Mouse (Mus musculus): ENCODE measurements around the gene Gstt3. TPM values are rescaled to one million over a fixed set of nuclear protein-coding genes. Genes with fewer than 3 reads are reported as not detected.
A peak's percentile ranks its signal among the peaks of the same experiment; 100 is the strongest.
"Not testable (repeated sequence)": the region's sequence is repeated elsewhere in the genome, so short reads cannot be mapped to it uniquely, and the experiment has no call there.

The Gstt3 gene
- polyA plus RNA-seq, 1 experiment from 2014 or later: 11.8 TPM

DNA sequence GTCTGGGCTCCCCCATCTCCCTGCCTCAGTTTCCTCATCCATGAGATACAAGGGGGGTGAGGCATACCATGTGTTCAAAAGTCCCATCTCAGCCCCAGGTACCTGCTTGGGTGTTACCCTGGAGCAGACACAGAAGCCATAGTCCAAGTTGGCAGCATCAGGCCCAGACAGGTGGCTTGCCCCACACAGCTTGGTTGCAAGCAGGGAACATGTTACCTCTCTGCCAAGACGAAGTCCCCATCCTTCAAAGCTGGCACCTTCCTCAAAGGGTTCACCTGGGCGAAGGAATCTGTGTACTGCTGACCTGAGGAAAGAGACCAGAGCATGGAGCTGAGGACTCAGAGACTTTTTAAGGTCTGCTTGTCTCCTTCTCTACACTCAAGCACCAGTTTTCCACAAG is 3.3 kb downstream of the Gstt3 start:
- Histone ChIP-seq H3K9me3 (no peaks in the 10 kb centered on the region; the same call in 1 of the 2 replicates), H3K4me2 (no peak overlapping the region), H3K9ac (no peak overlapping the region), H3K4me1 (peaks cover 22% of the 10 kb centered on the region), H3K4me3 (no peak overlapping the region), H3K27ac (no peak overlapping the region), H3K36me3 (no peaks in the 10 kb centered on the region), H3K27me3 (peaks cover 15% of the 10 kb centered on the region)
- 78% methylated on average over 2 of the region's 2 CpGs for WGBS
- no peak for ATAC-seq (ENCODE audit: insufficient number of reproducible peaks, insufficient read depth, low FRiP score, low TSS enrichment, low read depth)

GRCm38 (mm10) chr10:75776562-75776961 is 4.7 kb downstream of the Gstt3 start:
- peaks cover 15% of the 10 kb centered on the region for H3K27me3 ChIP-seq
- peaks cover 33% of the 10 kb centered on the region for H3K4me1 ChIP-seq
- 84% methylated on average over 6 of the region's 6 CpGs for WGBS
- no peak overlapping the region for H3K4me2 ChIP-seq
- no peak for ATAC-seq (ENCODE audit: insufficient number of reproducible peaks, insufficient read depth, low FRiP score, low TSS enrichment, low read depth)
- no peaks in the 10 kb centered on the region for H3K36me3 ChIP-seq
- no peak overlapping the region for H3K4me3 ChIP-seq
- no peak overlapping the region for H3K9ac ChIP-seq
- no peak overlapping the region for H3K27ac ChIP-seq
- no peaks in the 10 kb centered on the region; the same call in 1 of the 2 replicates for H3K9me3 ChIP-seq

DNA sequence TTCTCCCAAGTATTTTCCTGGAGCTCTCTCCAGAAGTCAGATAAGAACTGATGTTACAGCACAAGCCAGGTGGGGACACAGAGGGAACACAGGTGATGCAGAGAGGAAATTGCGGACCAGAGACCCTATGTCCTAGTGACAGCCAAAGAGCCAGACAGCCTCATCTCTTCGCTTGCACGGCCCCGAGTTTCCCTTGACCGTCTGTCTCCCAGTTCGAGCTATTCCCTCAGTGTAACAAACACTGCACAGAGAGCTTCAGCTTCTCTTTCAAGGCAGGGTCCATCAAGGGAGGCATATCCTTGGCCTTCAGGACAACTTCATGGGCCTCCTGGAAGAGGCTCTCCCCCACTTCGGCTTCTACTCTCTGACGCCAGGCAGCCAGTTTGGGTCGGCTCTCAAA is 6.6 kb downstream of the Gstt3 start:
- 91% methylated on average over 9 of the region's 9 CpGs for WGBS
- H3K27ac ChIP-seq: no peak overlapping the region
- H3K4me3 ChIP-seq: no peak overlapping the region
- H3K4me2 ChIP-seq: no peak overlapping the region
- no peaks in the 10 kb centered on the region for H3K36me3 ChIP-seq
- H3K9me3 ChIP-seq: no peaks in the 10 kb centered on the region; the same call in 1 of the 2 replicates
- peaks cover 5% of the 10 kb centered on the region for H3K27me3 ChIP-seq
- H3K9ac ChIP-seq: no peak overlapping the region
- ATAC-seq (ENCODE audit: insufficient number of reproducible peaks, insufficient read depth, low FRiP score, low TSS enrichment, low read depth): no peak
- peaks cover 18% of the 10 kb centered on the region for H3K4me1 ChIP-seq

GRCm38 (mm10) chr10:75774102-75774501 is 7.1 kb downstream of the Gstt3 start:
- no peak overlapping the region for H3K4me2 ChIP-seq
- no peak overlapping the region for H3K9ac ChIP-seq
- peaks cover under 1% of the 10 kb centered on the region; the same call in 1 of the 2 replicates for H3K27me3 ChIP-seq
- H3K4me1 ChIP-seq: peaks cover 15% of the 10 kb centered on the region
- H3K9me3 ChIP-seq: no peaks in the 10 kb centered on the region; the same call in 1 of the 2 replicates
- 93% methylated on average over 5 of the region's 5 CpGs for WGBS
- no peak for ATAC-seq (ENCODE audit: insufficient number of reproducible peaks, insufficient read depth, low FRiP score, low TSS enrichment, low read depth)
- no peak overlapping the region for H3K4me3 ChIP-seq
- no peak overlapping the region for H3K27ac ChIP-seq
- H3K36me3 ChIP-seq: no peaks in the 10 kb centered on the region

DNA sequence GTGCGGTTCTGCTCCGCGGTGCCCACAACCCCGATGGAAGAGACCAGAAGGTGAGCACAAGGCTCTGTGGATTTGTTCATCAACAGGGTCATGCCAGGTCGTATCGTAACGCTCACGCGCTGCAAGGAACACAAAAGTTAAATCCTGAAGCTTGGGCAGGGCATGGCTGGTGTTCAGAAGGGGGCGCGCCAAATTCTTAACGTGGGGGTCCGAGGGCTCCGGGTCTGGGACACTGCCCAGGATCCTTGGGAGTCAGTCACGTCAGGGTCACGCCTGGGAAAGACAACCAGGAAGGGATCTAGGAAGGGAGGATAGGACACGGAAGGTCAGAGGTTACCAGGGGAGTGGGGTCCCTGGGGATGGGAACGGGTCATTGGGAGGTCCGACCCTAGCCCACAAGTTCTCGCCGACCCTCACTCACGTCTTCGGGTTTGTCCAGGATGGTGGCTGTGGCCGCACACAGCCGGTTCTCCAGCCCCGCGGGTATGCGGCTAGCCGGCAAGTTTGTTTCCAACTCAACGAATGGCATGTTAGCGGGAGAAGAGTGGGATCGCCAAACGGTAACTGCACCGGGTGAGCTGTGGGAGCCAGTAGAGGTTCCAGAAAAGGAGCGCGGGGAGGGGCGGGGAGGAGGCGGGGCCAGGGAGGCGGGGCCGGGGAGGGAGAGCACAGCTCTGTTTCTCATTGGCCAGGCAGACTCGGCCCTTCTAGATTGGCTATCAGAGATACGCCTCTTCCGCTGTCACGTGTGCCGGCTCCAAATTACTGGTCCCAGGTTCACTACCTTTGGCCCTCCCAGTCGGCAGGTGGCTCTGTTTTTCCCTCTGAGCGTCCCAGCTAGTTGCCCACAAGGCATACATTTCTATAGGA is 8.2 kb downstream of the Gstt3 start, which contains the start of gene Ddt:
TSS of gene Ddt (minus strand) at position 620 of the 870 bp plus-strand sequence.
- H3K27ac ChIP-seq: peak within 1 kb of the TSS; percentile 36; the same call in 1 of the 2 replicates
- ATAC-seq (ENCODE audit: insufficient number of reproducible peaks, insufficient read depth, low FRiP score, low TSS enrichment, low read depth): peak; percentile 93
- peak within 1 kb of the TSS; percentile 70 for H3K4me3 ChIP-seq
- no peaks in the 10 kb centered on the region; the same call in 1 of the 2 replicates for H3K9me3 ChIP-seq
- H3K4me1 ChIP-seq: peaks cover 15% of the 10 kb centered on the region
- WGBS: under 1% methylated on average over 46 of the region's 47 CpGs
- peak within 1 kb of the TSS; percentile 75 for H3K9ac ChIP-seq
- no peaks in the 10 kb centered on the region for H3K36me3 ChIP-seq
- H3K27me3 ChIP-seq: no peaks in the 10 kb centered on the region
- H3K4me2 ChIP-seq: peak within 1 kb of the TSS; percentile 94

GRCm38 (mm10) chr10:75767756-75768155 is 13.5 kb downstream of the Gstt3 start:
- not testable (repeated sequence) for H3K4me3 ChIP-seq; H3K27me3 ChIP-seq; ATAC-seq (ENCODE audit: insufficient number of reproducible peaks, insufficient read depth, low FRiP score, low TSS enrichment, low read depth); H3K9me3 ChIP-seq; H3K4me2 ChIP-seq; H3K9ac ChIP-seq; H3K27ac ChIP-seq; H3K36me3 ChIP-seq
- WGBS: 34% methylated on average over 5 of the region's 5 CpGs
- H3K4me1 ChIP-seq: peaks cover 22% of the 10 kb centered on the region

- ATAC-seq (ENCODE audit: insufficient number of reproducible peaks, insufficient read depth, low FRiP score, low TSS enrichment, low read depth): no peak
- Histone ChIP-seq H3K27ac (no peak overlapping the region), H3K9ac (no peak overlapping the region), H3K9me3 (no peaks in the 10 kb centered on the region), H3K4me1 (peaks cover 16% of the 10 kb centered on the region), H3K27me3 (no peaks in the 10 kb centered on the region), H3K36me3 (no peaks in the 10 kb centered on the region), H3K4me3 (no peak overlapping the region), H3K4me2 (no peak overlapping the region)
- 82% methylated on average over 6 of the region's 6 CpGs for WGBS
Measured at GRCm38 (mm10) chr10:75766856-75767255, 14.4 kb downstream of the Gstt3 start.

DNA sequence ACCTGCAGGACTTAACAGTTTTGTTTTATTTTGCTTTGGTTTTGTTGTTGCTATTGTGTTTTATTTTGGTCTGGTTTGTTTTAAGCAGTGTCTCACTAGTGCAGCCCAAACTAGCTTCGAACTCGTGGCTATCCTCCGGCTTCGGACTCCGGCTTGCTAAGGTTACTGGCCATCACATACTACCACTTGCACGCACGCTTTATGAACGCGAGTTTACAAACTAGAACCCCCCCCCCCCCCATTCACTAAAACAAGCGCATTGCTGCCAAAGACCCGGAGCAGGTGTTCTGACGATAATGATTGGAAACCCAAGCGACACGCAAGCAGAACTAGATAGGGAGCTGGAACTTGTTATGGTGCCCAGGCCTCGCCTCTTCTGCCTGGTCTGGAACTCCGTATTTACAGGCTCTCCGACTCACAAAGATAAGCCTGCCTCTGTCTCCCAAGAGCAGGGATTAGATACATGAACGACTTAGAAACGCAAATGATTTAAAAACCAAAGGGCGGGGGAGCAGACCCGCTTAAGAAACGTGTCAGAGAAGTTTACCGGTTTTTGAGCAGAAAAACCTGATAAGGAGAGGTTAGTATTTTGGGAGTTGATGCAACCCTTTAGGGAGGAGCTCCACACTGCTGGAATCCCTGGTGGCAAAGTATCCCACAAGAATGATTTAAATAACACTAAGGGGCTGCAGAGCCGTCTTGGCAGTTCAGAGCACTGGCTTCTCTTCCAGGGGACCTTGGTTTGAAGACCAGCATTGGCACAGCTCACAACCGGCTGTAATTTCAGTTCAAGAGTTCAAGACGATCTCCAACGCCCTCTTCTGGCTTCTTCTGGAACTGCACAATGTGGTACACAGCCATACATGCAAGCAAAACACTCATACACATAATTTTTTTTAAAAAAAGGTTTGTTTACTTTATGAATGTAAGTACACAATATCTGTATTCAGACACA is 16.4 kb downstream of the Gstt3 start:
- Histone ChIP-seq H3K27me3 (no peaks in the 10 kb centered on the region), H3K4me1 (peaks cover 15% of the 10 kb centered on the region), H3K4me2 (peak overlapping the region; percentile 82), H3K9ac (peak overlapping the region; percentile 87), H3K4me3 (peak overlapping the region; percentile 90), H3K27ac (peak overlapping the region; percentile 3; the same call in 1 of the 2 replicates), H3K36me3 (peaks cover 11% of the 10 kb centered on the region; the same call in 1 of the 2 replicates), H3K9me3 (no peaks in the 10 kb centered on the region)
- no peak for ATAC-seq (ENCODE audit: insufficient number of reproducible peaks, insufficient read depth, low FRiP score, low TSS enrichment, low read depth)
- WGBS: 1% methylated on average over 27 of the region's 27 CpGs

DNA sequence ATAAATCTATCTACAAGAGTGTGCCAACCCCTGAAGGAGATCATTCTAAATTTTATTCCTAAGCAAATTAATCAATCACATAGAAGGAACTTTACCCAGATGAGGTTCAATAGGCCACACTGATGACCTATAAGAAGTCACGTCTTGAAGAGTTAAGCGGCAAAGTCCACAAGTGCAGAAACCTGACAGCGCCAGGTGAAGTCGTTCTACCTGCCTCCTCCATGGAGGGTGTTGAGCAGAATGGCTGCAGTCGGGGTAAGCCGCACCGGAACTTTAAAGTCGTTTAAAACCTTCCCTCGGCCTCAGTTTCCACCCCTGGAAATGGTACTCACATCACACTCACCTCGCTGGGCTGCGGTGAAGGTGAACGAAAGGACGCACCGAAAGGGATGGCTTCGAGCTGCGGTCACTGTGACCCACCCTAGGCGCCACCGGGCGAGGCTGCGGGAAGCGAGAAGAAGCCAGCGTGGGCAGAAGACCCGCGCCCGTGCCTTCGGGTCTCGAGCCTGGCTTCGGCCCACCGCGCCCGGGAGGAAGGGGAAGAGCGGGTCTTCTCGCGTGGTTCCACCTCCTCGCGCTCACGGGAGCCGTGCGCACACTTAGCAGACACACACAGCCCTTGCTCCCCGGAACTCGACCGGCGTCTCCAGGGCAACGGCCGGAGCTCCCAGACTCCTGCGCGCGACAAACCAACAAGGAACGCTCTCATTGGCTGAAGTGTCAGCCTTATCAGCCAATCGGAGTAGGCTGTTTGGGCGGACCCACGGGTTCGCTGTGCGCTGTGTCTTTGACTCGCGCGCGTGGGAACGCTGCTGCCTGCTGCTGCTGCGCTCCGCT is 17.3 kb downstream of the Gstt3 start, which contains the start of gene Cabin1:
TSS of gene Cabin1 (minus strand) at position 660 of the 837 bp plus-strand sequence.
- Histone ChIP-seq H3K4me2 (peak within 1 kb of the TSS; percentile 82), H3K36me3 (peaks cover 11% of the 10 kb centered on the region; the same call in 1 of the 2 replicates), H3K9me3 (no peaks in the 10 kb centered on the region), H3K4me1 (peaks cover 15% of the 10 kb centered on the region), H3K27ac (peak within 1 kb of the TSS; percentile 60), H3K4me3 (peak within 1 kb of the TSS; percentile 90), H3K9ac (peak within 1 kb of the TSS; percentile 87), H3K27me3 (no peaks in the 10 kb centered on the region)
- peak; percentile 97 for ATAC-seq (ENCODE audit: insufficient number of reproducible peaks, insufficient read depth, low FRiP score, low TSS enrichment, low read depth)
- under 1% methylated on average over 61 of the region's 61 CpGs for WGBS

DNA sequence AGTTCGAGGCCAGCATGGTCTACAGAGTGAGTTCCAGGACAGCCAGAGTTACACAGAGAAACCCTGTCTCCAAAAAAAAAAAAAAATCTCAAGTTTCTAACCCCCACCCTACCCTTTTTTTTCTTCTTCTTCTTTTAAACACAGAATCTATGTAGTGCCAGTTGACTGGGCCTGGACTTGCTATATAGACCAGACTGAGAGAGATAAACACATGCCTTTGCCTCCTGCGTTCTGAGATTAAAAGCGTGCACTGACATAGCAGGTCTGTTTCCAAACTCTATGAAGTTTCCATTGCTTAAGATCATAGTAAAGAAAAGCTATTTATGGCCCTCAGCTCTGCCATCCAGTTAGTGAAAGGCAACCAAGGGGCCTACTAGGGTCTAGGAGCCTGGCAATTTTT is 18.8 kb downstream of the Gstt3 start:
- Histone ChIP-seq H3K27me3 (no peaks in the 10 kb centered on the region), H3K4me3 (no peak overlapping the region), H3K9ac (0 out of 2 replicates have a peak overlapping the region, but pooled peaks have one; percentile 16), H3K27ac (no peak overlapping the region), H3K9me3 (no peaks in the 10 kb centered on the region), H3K4me2 (no peak overlapping the region), H3K36me3 (peaks cover 23% of the 10 kb centered on the region), H3K4me1 (peaks cover 15% of the 10 kb centered on the region)
- 92% methylated on average over 3 of the region's 3 CpGs for WGBS
- no peak for ATAC-seq (ENCODE audit: insufficient number of reproducible peaks, insufficient read depth, low FRiP score, low TSS enrichment, low read depth)

All from embryonic facial prominence, embryonic 13.5 days (tissue).